Mouse (Mus musculus) inflammation-experienced regulatory T-cells, adult 6 months (primary cell): ENCODE data around the gene Renbp. TPM values are rescaled to one million over a fixed set of nuclear protein-coding genes. Genes with fewer than 3 reads are reported as not detected.
A peak's percentile ranks its signal among the peaks of the same experiment; 100 is the strongest.

Source experiments
- ATAC-seq: one replicate; pipeline ENCODE4 v1.8.0; 2017
- polyA plus RNA-seq, 3 experiments: library from polyadenylated mRNA; unstranded; fragments of 100-300 nt; shearing (Covaris generic); gene quantifications; one replicate each; pipeline ENCODE4 v1.2.1; 2017

Renbp gene
- 10 to 100 TPM in 1 of 3 experiments, 1 to 10 TPM in 2; 4.2 to 10.0 (median 6.5) TPM for polyA plus RNA-seq

DNA sequence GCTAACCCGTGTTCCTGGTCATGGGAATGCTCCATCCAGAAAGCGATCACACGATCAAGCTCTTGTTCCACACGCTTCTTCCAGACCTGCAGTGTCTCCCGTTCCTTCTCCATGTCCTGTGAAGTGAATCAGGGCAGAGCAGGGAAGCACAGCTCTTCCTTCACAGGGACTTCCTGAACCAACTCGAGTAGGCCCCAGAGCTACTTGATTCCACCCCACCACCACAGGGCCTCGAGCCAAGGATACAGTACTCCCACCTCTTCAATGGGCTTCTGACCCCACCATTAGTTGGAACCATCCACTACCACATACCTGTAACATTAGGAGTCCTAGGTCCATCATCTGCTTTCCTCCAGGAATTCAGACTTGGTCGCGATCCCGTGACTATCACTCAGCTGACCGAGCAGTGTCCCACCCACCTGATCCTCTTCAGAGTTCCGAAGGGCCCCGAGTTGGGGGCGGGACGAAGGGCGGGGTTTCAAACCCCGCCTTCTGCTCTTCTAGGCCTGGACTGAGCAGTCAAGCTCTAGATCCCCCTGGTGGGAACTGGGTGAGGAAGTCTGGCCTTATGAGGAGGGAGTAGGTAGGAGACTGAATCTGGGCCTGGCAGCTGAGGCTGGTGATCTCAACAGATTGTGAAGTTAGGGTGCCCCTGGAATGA lies at the start of gene Renbp:
Gene Renbp, minus strand, starts transcription at position 449 of the 661 bp plus-strand sequence.
- peak; percentile 52 for ATAC-seq

DNA sequence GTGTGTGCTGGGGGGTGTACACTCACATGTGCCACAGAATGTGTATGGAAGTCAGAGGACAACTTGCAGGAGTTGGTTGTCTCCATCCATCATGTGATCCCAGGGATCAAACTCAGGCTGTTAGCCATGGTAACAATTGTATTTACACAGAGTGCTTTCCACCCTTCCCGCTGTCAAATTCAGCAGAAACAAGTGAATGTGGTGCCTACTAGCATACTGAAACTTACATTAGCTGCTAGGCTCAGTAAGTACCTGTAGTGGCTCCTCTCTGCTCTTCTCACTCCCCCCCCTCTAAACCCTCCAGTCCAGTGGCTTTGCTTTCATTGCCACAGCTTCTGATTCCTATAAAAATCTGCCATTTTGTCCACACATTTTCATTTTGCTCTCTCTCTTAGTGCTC lies 47.1 kb upstream of the Renbp start:
- no peak for ATAC-seq

DNA sequence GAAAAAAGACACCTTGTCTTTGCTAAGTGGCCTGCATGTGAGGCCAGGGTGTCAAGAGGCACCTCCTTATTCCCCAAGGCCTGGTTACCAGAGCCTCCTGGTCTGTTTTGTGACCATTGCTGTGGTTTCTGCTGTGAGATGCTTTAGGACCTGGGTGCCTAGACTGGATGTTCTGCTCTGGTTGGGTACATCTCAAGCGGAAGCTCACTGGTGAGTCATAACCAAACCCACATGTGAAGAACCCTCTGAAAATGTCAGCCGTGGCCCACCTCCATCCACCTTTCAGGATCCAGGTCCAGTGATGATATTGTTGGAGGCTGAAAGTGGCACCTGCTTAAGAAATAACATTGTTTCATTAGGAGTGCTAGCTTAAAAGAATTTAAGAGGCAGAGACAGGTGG lies 45.6 kb upstream of the Renbp start:
- peak; percentile 76 for ATAC-seq

DNA sequence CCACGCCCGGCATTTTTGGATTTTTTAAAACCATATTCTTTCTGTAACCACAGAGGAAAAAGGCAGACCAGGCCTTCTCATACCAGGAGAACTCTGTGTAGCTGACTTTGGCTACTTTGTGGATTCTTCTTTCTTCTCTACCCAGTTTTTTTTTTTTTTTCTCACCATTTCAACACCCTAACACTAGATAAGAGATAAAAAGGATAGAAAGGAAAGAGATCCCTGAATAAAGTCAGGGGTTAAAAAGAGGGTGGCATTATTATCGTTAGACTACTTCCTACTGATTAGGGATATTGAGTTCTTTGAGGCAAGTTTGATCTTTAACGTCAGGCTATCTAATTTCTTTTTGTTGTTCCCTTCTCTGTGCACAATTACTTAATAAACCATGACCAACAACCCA lies 42.1 kb upstream of the Renbp start:
- no peak for ATAC-seq

DNA sequence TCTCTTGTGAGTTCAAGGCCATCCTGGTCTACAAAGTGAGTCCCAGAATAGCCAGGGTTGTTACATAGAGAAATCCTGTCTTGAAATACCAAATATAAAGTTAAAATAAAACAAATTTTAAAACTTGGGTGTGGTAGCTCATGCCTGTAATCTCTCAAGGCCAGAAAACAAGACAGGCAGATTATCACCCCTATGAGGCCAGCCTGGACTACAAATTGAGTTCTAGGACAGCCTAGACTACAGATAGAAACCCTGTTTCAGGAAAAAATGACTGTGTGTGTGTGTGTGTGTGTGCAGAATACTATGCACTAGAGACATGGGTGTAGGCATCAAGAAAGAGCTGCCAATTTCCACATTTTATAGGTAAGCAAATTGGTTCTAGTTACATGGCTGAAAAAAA lies 40.1 kb upstream of the Renbp start:
- no peak for ATAC-seq

DNA sequence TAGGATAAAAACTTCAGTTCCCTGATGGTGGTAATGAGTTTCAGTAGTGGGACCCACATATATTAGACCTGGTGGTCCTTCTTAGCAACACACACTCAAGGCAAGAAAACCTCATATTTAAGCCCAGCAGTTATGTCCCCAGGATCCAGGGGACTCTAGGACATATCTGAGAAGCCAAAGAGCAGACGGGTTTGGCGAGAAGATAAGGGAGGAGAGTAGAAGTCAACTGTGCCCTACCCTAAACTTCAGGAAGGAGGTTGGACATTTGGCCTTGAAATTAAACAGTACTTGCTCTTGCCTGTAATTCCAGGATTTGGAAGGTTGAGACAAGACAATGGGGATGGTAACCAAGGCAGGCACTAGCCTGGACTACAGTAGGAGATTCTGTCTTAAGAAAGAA lies 39.1 kb upstream of the Renbp start:
- no peak for ATAC-seq

DNA sequence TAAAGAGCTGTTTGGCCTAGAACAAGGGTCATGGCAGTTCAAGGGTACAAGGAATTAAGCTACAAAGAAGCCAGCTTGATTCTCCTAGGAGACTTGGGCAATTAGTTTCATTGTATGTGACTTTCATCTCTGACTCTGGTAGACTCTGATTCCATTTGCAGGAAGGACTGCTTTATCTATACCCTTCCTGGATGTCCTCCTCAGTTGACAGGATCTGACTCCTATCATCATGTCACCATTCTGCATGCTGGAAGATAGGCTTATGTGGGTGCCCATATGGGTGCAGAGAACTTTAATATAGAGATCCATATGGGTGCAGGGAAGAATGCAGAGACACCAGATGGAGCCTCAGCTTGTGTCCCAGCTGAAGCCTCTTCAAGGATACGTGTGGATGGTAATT lies 38.5 kb upstream of the Renbp start:
- no peak for ATAC-seq

DNA sequence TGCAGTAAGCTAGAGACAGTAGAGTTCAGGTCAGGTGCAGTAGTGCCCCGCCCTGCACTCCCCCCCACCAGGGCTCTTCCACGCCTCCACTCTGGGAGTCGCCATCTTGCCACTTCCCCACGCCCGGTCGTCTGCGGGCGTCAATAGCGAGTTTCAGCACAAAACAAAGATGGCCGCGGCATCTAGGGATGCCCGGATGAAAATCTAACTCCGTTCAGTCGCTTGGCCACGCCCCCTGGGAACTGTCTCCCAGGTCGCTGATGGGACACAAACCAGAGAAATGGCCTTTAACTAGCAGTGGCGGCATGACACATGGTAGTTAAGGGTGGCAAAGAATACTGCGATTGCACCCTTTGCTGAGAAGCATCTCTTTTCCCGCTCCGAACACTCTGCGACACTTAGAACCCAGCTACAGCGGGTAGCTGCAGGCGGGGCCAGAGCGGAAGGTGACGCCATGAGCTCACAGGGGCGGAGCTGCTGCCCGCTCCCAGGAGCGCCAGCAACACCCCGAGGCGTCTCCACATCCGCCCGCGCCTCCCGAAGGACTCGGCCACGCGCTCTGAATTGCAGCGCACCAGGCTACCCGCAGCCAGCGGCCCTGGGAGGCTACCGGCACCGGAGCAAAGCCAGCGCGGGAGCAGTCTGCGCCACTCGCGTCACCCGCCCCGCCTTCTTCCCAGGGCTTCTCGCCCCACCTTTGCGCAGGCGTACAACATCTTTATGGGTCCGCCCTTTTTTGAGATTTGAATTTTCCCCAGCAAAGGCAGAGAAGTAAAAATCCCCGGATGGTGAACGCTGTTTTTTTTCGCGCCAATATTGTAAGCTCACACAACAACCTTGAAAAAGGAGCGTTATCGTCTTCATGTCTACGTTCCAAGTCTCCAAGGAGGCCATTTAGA lies 36.8 kb upstream of the Renbp start:
- peak; percentile 65 for ATAC-seq

DNA sequence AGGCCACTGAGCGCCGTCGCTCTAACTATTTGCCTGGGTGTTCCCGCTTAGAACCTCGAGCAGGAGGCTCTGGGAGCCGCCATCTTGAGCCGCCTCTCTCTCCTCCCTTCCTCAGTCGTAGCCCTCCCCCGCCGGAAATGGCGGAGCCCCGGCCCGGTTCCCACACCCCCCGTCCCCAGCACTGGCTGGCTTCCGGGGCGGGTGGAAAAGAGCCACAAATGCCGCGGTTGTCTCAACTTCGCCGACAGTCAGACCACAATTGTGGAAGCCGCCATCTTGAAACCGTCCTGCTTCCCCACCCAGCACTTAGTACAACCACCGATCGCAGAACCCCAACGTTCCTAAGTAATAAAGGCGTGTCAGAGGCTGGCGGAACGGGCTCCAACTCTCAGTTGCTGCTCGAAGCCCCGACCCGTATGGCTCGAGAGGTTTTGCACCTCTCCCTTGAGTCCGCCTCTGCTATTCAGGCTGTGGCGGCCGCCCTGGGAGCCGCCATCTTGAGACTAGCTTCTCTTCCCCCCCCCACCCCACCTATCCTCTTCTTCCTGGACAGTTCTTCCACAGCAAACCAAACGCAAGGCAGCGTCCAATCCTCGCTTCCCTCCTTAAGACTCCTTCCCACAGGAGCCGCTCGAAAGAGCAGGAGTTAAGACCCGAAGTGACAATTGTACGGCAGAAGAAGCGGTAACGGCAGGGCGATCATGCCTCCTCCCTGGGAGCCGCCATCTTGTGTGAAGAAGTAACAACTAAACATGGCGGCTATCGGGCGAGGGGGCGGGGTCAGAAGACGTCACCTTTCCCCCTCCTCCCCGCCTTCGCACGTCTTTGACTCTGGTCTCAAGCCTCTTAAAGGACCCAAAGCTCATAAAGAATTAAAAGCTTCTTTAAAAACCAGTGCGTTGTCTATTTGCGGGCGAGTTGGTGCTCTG lies 35.9 kb upstream of the Renbp start, which contains the start of gene Hcfc1:
Gene Hcfc1, minus strand, starts transcription at position 110 of the 929 bp plus-strand sequence.
- ATAC-seq, result peak; percentile 57

DNA sequence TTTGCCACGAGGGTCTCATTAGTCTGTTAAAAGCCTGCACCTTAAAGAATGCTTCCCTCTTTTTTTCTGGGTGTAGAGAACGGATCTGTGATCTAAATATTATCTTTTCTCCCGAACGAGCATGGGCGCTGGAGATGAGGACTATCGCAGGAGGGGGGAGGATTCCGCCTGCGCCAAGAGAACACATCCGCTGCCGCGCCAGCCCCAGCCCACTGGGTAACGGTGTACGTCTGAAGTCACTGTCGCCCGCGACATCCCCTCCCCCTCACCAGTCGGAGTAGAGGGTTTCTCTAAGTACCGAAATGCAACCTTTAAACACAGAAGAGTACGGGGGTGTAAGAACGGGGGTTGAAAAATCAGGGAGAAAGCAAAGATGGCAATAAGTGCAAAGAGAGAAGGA lies 34.7 kb upstream of the Renbp start:
- peak; percentile 26 for ATAC-seq

DNA sequence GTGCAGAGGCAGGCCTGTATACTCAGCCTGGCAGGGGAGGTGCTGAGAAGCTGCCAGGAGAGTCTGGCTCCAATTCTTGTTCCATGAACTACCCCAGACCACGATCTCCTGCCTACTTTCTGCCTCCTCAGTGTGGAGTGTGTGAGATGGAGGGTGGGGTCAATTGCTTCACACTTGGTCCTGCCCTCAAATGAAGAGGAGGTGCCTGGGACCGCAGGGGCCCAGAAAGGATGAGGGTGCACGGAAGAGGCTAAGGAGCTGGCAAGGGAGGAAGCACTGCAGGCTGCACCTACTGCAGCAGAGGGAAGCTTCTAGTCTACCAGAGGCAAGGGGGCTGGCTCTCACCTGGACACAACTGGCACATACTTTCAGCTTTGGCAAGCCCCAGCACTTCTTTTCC lies 33.7 kb upstream of the Renbp start:
- peak; percentile 11 for ATAC-seq

DNA sequence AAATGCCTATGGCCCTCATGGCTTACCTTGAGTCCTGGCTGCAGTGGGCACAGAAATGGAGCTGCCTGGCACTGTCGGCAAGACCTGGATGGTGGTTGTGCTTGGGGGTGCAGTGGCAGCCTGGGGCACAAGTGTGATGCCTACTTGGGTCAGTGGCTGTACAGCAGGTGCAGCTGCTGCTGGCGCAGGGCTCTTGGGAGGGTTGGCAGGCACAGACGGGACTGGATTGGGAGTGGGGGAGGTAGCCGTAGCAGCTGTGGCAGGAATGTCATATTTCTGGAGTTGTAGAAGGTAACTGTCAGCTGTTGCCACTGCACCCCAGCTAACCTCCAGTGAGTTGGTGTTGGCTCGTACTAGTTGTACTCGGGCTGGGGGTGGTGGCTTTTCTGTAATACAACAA lies 24.3 kb upstream of the Renbp start:
- ATAC-seq, result no peak

DNA sequence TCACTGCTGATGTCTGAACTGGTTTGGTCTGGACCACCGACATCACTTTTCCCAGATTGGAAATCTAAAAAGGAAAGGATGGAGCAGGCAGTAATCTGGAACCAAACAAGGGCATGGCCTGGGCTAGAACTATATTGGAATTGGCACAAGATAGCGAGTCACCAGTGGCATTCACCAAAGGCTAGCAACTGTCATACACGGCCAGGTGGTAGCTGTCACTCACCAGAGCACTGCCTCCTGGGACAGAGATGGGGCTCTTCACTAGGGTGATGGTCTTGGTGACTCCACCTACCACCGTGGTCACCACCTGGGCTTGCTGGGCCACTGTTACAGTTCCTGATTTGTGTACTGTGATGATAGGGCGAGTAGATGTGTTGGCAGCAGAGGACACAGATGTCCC lies 22.0 kb upstream of the Renbp start:
- no peak for ATAC-seq

DNA sequence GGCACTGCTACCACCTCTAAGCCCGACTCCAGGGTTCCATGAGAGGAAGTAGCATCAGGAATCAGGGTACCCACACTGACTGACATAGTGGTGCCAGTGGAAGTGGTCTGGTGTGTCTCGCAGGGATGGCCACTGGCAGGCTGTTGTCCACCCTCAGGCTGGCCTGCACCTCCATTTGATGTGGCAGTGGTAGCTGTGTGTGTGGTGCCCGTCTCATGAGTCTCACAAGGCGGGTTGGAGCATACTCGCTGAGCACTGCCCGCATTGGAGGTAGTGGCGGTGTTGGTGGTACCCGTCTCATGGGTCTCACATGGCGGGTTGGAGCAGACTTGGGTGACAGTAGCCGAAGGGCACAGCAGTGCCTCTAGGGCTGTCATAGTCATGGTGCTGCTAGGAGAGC lies 18.7 kb upstream of the Renbp start:
- ATAC-seq, result no peak

DNA sequence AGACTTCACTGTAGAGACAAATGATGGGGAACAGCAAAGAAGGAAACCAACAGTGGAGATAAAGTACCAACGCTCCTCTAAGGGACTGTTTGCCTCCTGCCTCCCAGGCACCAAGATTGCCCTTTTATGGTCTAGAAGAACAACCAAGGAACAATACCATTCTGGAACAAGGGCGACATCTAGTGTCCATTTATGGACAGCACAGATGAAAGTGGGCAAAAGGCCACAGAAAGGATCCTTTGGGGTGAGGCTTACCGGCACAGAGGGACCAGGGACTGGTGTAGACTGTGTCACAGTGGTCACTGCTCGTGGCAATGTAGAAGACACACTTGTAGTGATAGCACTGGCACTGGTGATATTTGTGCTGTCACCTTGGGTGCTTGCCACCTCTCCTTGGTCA lies 18.0 kb upstream of the Renbp start:
- ATAC-seq, result peak; percentile 84

DNA sequence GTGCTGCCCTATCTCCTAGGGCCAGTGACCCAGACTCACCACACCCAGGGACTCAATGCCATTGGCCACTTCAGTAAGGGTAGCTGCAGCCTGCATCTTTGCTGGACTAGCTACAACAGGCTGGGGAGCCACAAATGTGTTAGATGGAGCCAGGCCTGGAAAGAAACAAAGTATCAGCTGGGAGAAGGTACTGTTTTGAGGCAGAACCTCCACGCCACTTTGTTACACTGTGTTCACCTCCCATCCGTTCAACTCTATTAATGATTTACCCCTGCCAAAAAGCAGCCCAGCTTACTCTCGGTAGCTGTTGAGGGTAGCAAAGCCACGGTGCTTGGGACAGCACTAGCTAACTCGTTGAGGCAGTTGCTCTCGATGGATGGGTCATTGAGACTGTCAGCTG lies 16.2 kb upstream of the Renbp start:
- no peak for ATAC-seq

DNA sequence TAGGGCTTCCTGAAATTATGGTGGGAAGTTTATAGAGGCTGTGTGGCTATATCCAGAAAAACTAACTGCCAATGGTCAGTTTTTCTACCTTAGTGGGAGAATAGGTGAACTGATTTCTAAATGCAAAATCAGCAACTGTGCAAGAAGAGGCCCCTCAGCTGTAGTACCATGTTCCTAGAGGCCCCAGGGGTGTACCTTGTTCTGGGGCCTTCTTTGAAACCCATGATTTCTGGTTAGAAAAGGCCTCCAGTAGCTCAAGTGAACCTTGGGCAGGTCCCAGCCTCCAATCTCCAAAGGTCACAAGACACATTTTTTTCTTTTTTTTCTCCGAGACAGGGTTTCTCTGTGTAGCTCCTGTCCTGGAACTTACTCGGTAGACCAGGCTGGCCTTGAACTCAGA lies 11.6 kb upstream of the Renbp start:
- ATAC-seq, result no peak

DNA sequence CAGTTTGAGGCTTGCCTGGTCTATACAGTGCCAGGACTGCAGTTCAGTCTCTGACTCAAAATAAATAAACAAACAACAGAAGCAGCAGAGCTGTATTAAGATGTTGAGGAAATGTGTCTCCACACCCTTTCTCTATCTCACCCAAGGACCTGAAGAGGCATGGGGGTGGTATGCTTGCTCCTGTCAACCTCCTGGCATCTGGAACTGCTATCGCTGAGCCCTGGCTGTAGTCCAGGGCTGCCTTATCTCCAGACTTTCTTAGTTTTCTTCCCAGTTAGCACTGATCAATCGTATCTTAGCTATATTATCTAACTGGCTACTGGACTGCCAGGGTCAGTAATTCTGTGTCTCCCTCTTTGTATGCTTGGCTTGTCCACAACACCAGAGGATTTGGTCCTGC lies 11.2 kb upstream of the Renbp start:
- no peak for ATAC-seq

DNA sequence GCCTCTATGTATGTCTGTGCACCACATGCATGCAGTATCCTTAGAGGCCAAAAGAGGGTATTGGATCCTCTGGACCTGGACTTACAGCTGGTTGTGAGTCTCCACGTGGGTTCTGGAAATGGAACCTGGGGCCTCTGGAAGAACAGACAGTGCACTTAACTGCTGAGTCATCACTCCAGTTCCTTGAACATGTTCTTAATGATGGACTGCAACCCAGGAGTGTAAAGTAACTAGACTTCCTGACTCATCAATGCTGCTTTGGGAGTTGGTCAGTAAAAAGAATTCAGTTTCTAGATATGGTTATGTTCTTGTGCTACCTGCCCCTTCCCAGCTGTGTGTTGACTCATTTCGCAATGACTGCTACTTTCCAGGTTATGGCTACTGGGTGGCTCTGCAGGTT lies 1.2 kb upstream of the Renbp start:
- no peak for ATAC-seq

DNA sequence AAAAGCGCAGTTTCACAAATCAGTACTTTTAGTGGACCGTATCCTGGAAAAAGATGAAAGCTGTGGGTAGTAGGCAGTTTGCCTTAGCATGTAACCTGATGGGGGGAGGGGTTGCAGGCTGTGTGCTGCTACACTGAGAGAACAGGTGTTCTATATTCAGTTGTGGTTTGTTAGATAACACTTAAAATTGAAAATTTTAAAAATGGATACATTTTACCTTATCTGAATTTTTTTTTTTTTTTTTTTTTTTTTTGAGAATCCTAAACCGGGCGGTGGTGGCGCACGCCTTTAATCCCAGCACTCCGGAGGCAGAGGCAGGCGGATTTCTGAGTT lies 8.1 kb downstream of the Renbp start:
- no peak for ATAC-seq

DNA sequence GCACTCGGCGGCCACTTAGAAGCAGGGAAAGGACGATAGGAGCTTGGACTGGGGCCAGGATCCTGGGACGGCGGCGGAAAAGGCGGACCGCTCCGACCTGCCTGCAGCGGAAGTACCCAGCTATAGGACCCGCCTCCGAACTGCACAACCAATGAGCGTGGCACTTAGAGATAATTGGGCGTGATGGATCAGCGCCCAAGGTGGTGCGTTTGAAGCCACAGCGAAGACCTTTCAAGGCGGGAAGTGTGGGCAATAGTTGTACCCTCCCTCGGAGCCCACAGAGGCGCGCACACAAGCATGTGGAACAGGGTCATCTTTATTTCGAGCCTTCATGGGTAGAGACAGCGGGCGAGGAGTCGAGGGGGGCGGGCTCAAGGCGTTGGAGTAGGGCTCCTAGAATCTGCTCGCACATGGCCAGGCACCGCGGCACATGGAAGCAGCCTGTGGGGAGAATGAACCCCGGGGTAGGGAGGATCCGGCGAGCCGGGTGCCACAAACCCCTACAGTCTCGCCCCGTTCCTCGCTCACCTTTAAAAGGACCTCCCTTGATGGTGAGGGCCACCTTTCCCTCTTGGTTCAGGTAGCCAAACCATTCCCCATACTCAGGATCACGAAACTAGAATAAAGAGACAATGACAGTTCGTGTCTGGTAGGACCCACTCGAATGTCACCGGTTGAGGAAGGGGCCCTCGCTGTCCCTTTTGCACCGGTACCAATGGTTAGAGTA lies 8.7 kb downstream of the Renbp start, which contains the start of the genes Arhgap4 and Naa10:
Gene Arhgap4, minus strand, starts transcription at position 48 of the 727 bp plus-strand sequence.
Gene Naa10, minus strand, starts transcription at position 122 of the 727 bp plus-strand sequence.
- peak; percentile 94 for ATAC-seq

DNA sequence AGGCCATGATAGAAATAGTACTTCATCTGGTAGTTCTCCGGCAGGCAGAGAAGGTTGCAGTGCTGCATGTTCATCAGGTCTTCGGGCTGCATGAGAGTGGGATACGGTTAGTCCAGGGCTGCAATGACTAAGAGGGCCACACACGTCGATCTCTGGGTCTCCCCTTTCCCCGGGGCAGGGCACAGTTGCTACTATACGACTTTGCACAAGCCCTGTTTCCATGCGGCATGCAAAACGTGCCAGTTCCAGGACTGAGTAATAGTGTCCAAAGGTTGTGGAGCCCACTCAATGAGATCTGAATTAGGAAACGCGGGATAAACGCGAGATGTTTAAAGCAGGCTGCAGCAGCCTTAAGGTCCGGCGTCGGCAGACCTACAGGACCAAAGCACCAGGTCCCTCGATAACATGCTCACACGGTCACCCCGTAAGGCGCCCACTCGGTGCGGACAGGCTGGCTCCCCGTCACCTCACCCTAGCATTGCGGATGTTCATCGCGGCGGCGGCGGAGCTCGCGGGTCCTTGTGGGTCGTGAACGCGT lies 9.3 kb downstream of the Renbp start:
- no peak for ATAC-seq
